Mouse (Mus musculus) heart, postnatal 10 days (tissue): ENCODE measurements at regions not wholly inside any gene's neighbourhood (a gene's known extent, or its start where the extent isn't known, plus 50 kb on each side); places are given as distances from the start of the nearest gene placed in this dataset.

Experiments used
- DNase-seq, 2 experiments: peaks; one replicate each; pipeline ENCODE4 v3.0.0; 2021
- intact Hi-C: fragments of 180-260 bp; cut with DNase I; formaldehyde crosslinking; loops from one replicate; pipeline ENCODE4 v1.15.1; 2025

GRCm38 (mm10) chr7:72500996-72501395 is 194.6 kb upstream of the Mctp2 start:
- no peak for DNase-seq
- intact Hi-C loops, result no loop called here

- intact Hi-C loops, result no loop called here
- DNase-seq, result no peak
Measured at GRCm38 (mm10) chr7:72501431-72501830, 195.0 kb upstream of the Mctp2 start.

GRCm38 (mm10) chr7:72503756-72504155 is 197.3 kb upstream of the Mctp2 start:
- no peak for DNase-seq
- intact Hi-C loops, result no loop called here

GRCm38 (mm10) chr7:72504268-72504667 is 197.9 kb upstream of the Mctp2 start:
- peak; percentile 35 to 41 for DNase-seq
- intact Hi-C loops, result no loop called here

- DNase-seq, result peak; percentile 36 to 46
- intact Hi-C loops, result no loop called here
Measured at GRCm38 (mm10) chr7:72505732-72506460, 199.5 kb upstream of the Mctp2 start.

- intact Hi-C loops, result no loop called here
- DNase-seq, result no peak
Measured at GRCm38 (mm10) chr7:72507946-72508345, 201.5 kb upstream of the Mctp2 start.

- intact Hi-C loops, result no loop called here
- no peak for DNase-seq
Measured at GRCm38 (mm10) chr7:72510116-72510515, 203.7 kb upstream of the Mctp2 start.

GRCm38 (mm10) chr7:72513446-72513845 is 207.0 kb upstream of the Mctp2 start:
- intact Hi-C loops, result no loop called here
- DNase-seq, result no peak

GRCm38 (mm10) chr7:72514851-72515250 is 208.4 kb upstream of the Mctp2 start:
- no peak for DNase-seq

GRCm38 (mm10) chr7:72518421-72518972 is 212.1 kb upstream of the Mctp2 start:
- intact Hi-C loops, result loop anchor here (5.0 kb wide), 1 partner anchor 116 kb away; no protein-coding TSS in a partner anchor

More at GRCm38 (mm10) chr7:72514851-72515250, 208.4 kb upstream of the Mctp2 start:
- intact Hi-C loops, result loop anchor here (5.0 kb wide), 1 partner anchor 113 kb away; no protein-coding TSS in a partner anchor

GRCm38 (mm10) chr7:72519359-72520115 is 213.1 kb upstream of the Mctp2 start:
- DNase-seq, result peak; percentile 48 to 52
- intact Hi-C loops, result loop anchor here (5.0 kb wide), 1 partner anchor 117 kb away; no protein-coding TSS in a partner anchor

More at GRCm38 (mm10) chr7:72518421-72518972, 212.1 kb upstream of the Mctp2 start:
- no peak for DNase-seq

- no peak for DNase-seq
- intact Hi-C loops, result no loop called here
Measured at GRCm38 (mm10) chr7:72528873-72529272, 222.5 kb upstream of the Mctp2 start.

GRCm38 (mm10) chr7:72538288-72538687 is 231.9 kb upstream of the Mctp2 start:
- peak; percentile 40 to 41 for DNase-seq
- intact Hi-C loops, result no loop called here

GRCm38 (mm10) chr7:72539915-72540314 is 233.5 kb upstream of the Mctp2 start:
- intact Hi-C loops, result no loop called here
- DNase-seq, result no peak

- peak; percentile 39 to 40 for DNase-seq
Measured at GRCm38 (mm10) chr7:72541521-72542478, 235.4 kb upstream of the Mctp2 start.

GRCm38 (mm10) chr7:72543501-72543900 is 237.1 kb upstream of the Mctp2 start:
- intact Hi-C loops, result no loop called here
- no peak for DNase-seq

More at GRCm38 (mm10) chr7:72541521-72542478, 235.4 kb upstream of the Mctp2 start:
- intact Hi-C loops, result no loop called here

GRCm38 (mm10) chr7:72543946-72544345 is 237.5 kb upstream of the Mctp2 start:
- peak; percentile 10 to 20 for DNase-seq
- intact Hi-C loops, result no loop called here

GRCm38 (mm10) chr7:72567378-72567777 is 261.0 kb upstream of the Mctp2 start:
- intact Hi-C loops, result no loop called here
- DNase-seq, result no peak

- DNase-seq, result no peak
- intact Hi-C loops, result no loop called here
Measured at GRCm38 (mm10) chr7:72569177-72569576, 262.8 kb upstream of the Mctp2 start.

GRCm38 (mm10) chr7:72574316-72574715 is 267.9 kb upstream of the Mctp2 start:
- intact Hi-C loops, result loop anchor here (10.0 kb wide), 1 partner anchor 460 kb away; no protein-coding TSS in a partner anchor
- no peak for DNase-seq
